Mouse (Mus musculus) hindbrain, embryonic 16.5 days (tissue): ENCODE measurements around the gene Rgcc. TPM values are rescaled to one million over a fixed set of nuclear protein-coding genes. Genes with fewer than 3 reads are reported as not detected.

Experiments
- ATAC-seq: fragments of 200-750 bp; cut with Nextera tagmentation; 2 replicates; pipeline ENCODE4 v1.8.0; 2017; ENCODE audit warnings: moderate TSS enrichment, moderate library complexity
- H3K27ac ChIP-seq: fragments of 300-500 bp; sonication (generic); 2 replicates; pipeline ENCODE4 v1.5.1; 2014; ENCODE audit warnings: low read depth, mild to moderate bottlenecking, control low read depth, low read length, moderate library complexity
- H3K27me3 ChIP-seq: fragments of 300-500 bp; sonication (generic); replicated peaks from 2 replicates; pipeline ENCODE4 v1.6.1; 2014; ENCODE audit warnings: low read length; ENCODE audit not compliant: control insufficient read depth, insufficient read depth
- H3K36me3 ChIP-seq: fragments of 300-500 bp; sonication (generic); 2 replicates; pipeline ENCODE4 v1.6.1; 2014; ENCODE audit warnings: mild to moderate bottlenecking, low read length, moderate library complexity, mixed read lengths; ENCODE audit not compliant: control insufficient read depth, insufficient read depth
- H3K4me1 ChIP-seq: fragments of 300-500 bp; sonication (generic); 2 replicates; pipeline ENCODE4 v1.6.1; 2014; ENCODE audit warnings: low read depth, low read length; ENCODE audit not compliant: control insufficient read depth, insufficient read depth
- H3K4me2 ChIP-seq: fragments of 300-500 bp; sonication (generic); 2 replicates; pipeline ENCODE4 v1.6.1; 2014; ENCODE audit warnings: mild to moderate bottlenecking, low read length, control low read depth, moderate library complexity
- H3K4me3 ChIP-seq: fragments of 300-500 bp; sonication (generic); 2 replicates; pipeline ENCODE4 v1.5.1; 2014; ENCODE audit warnings: mild to moderate bottlenecking, low read length, control low read depth, moderate library complexity
- H3K9ac ChIP-seq: fragments of 300-500 bp; sonication (generic); 2 replicates; pipeline ENCODE4 v1.6.1; 2014; ENCODE audit warnings: low read depth, mild to moderate bottlenecking, control low read depth, low read length, moderate library complexity
- H3K9me3 ChIP-seq: fragments of 300-500 bp; sonication (generic); 2 replicates; pipeline ENCODE4 v1.6.1; 2014; ENCODE audit warnings: mild to moderate bottlenecking, low read length, moderate library complexity; ENCODE audit not compliant: control insufficient read depth
- WGBS: fragments of 180-500 bp; shearing (Covaris S2); extraction: QIAGEN DNeasy Blood & Tissue Kit; methylation state at CpG from one replicate; pipeline ENCODE4 v1.1.7; 2014; 5-methylcytosine and 5-hydroxymethylcytosine counted together
- polyA plus RNA-seq: library from polyadenylated mRNA; unstranded; fragments of >200 nt; fragmentation: Nextera tagmentation; extraction: Ambion mirVana; gene quantifications from 2 replicates; pipeline ENCODE4 v1.2.1, GENCODE M21; 2015

Gene Rgcc
- polyA plus RNA-seq, 1 experiment from 2014 or later: 59.3 TPM

DNA sequence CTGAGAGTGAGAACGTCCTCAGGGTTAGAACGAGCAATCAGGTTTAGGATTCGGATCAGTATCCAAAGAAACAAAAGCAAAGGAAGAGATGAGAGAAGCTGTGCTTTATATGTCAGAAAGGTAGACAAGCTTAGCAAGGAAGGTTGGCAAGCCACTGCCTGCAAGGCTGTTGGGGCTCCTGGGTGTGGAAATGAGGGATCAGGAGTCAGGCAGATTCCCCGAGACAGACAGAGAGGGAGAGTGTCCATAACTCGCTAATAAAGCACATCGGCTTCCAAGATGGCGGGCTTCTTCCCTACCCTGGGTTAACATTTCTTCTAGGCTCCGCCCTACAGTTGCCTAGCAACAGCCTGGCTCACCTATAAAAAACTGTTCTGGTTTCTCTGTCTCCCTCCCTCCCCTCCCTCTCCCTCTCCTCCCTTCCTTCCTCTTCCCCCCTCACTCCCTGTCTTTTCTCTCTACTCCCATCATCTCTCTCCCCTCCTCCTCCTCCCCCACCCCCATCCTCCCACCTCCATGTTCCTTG lies 25.5 kb downstream of the Rgcc start:
- WGBS: 79% methylated on average over 8 of the region's 8 CpGs
- H3K9ac ChIP-seq: no peak overlapping the region
- no peaks in the 10 kb centered on the region for H3K36me3 ChIP-seq
- H3K4me3 ChIP-seq: no peak overlapping the region
- H3K27me3 ChIP-seq: no peaks in the 10 kb centered on the region
- ATAC-seq: no peak
- no peak overlapping the region for H3K4me2 ChIP-seq
- H3K4me1 ChIP-seq: peaks cover 13% of the 10 kb centered on the region
- H3K9me3 ChIP-seq: no peaks in the 10 kb centered on the region
- no peak overlapping the region for H3K27ac ChIP-seq

GRCm38 (mm10) chr14:79275441-79275840 lies 26.0 kb downstream of the Rgcc start:
- no peaks in the 10 kb centered on the region for H3K36me3 ChIP-seq
- no peak for ATAC-seq
- H3K27ac ChIP-seq: no peak overlapping the region
- H3K9me3 ChIP-seq: no peaks in the 10 kb centered on the region
- 53% methylated on average over 3 of the region's 3 CpGs for WGBS
- H3K9ac ChIP-seq: no peak overlapping the region
- peaks cover 13% of the 10 kb centered on the region for H3K4me1 ChIP-seq
- H3K4me2 ChIP-seq: no peak overlapping the region
- no peaks in the 10 kb centered on the region for H3K27me3 ChIP-seq
- no peak overlapping the region for H3K4me3 ChIP-seq

DNA sequence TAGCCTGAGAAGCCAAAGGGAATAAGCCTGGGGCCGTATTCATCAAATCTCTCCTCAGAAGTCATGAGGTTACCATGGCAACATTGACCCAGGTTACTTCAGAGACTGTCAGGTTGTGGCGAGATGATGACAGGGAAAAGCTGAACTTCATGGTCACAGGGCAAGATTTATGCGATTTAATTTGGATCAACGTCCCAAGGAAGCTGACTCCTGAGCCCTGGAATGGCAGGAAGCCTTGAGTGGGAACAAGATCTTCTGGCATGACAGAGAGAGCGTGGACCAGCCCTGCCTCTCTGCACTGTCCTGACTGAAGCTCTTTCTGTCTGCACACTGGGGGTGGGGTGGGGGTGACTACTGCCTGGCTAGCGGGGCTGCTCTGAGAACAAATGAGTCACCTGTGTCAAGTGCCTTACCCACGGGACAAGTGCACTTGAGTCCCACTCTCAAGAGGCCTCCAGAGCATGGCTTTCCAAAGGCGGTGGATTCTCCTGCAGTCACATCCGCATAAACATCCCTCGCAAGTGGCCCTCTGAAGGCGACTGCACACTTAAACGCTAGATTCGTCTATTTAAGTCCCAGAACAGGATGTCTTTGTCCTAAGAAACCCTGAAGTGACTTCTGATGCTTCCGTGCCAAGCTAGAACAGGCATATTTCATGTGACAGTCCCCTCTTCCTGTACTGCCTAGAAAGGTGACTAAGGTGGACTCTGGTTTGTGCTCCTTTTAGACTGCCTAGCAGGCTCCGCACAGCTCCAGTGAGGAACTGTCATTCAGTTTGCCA lies 27.6 kb downstream of the Rgcc start:
- peak; percentile 62 for ATAC-seq
- no peak overlapping the region for H3K27ac ChIP-seq
- no peaks in the 10 kb centered on the region for H3K36me3 ChIP-seq
- no peak overlapping the region for H3K4me2 ChIP-seq
- no peak overlapping the region for H3K4me3 ChIP-seq
- H3K27me3 ChIP-seq: no peaks in the 10 kb centered on the region
- no peaks in the 10 kb centered on the region for H3K9me3 ChIP-seq
- H3K4me1 ChIP-seq: peaks cover 13% of the 10 kb centered on the region
- WGBS: 55% methylated on average over 15 of the region's 15 CpGs
- no peak overlapping the region for H3K9ac ChIP-seq

DNA sequence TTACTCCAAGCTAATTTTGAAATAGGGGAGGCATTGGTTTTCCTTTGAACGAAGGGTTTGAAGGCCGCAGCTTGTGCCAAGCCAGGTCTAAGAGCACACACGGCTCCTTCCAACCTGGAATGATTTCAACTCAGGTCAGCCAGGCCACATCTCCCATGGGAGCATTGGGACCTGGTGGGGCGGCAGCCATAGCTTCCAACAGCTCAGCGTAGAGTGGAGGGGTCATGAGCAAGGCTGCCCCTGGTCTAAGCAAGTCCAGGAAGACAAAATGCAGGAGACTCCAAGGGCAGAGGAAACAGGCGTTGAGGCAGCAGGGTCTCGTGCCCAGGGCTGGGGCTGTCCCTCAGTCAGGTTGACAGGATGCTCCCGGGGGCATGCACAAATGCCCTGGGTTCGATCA lies 28.5 kb downstream of the Rgcc start:
- WGBS: 84% methylated on average over 9 of the region's 9 CpGs
- H3K27me3 ChIP-seq: no peaks in the 10 kb centered on the region
- H3K4me1 ChIP-seq: peaks cover 13% of the 10 kb centered on the region
- no peak for ATAC-seq
- H3K27ac ChIP-seq: no peak overlapping the region
- H3K4me3 ChIP-seq: no peak overlapping the region
- no peaks in the 10 kb centered on the region for H3K36me3 ChIP-seq
- H3K4me2 ChIP-seq: no peak overlapping the region
- H3K9ac ChIP-seq: no peak overlapping the region
- no peaks in the 10 kb centered on the region for H3K9me3 ChIP-seq

DNA sequence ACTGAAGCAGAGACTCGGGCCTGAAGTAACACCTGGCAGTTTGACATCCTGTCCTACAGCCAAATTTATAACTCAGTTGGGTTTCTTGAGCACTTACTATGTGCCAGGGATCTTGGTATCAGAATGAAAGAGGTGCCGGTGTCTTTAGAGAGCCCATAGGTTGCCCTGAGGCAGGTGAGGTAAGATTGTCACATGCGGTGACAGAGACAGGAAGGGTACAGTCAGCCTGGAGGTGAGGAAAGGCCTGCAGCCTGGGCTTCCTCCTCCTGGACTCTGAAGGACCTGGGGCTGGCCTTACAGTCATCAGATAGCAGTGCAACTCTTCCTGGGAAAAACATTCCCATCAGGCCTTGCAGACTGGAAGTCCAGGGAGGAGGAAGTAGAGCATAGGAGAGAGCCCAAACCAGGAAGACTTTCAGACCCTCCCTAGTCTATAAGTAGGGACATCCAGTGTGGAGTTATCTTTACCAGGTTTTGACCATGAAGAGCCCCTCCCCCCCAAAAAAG lies 29.2 kb downstream of the Rgcc start:
- ATAC-seq: no peak
- H3K4me3 ChIP-seq: no peak overlapping the region
- H3K4me2 ChIP-seq: no peak overlapping the region
- 92% methylated on average over 3 of the region's 3 CpGs for WGBS
- no peak overlapping the region for H3K27ac ChIP-seq
- peaks cover 13% of the 10 kb centered on the region for H3K4me1 ChIP-seq
- H3K27me3 ChIP-seq: no peaks in the 10 kb centered on the region
- no peak overlapping the region for H3K9ac ChIP-seq
- H3K9me3 ChIP-seq: no peaks in the 10 kb centered on the region
- no peaks in the 10 kb centered on the region for H3K36me3 ChIP-seq

DNA sequence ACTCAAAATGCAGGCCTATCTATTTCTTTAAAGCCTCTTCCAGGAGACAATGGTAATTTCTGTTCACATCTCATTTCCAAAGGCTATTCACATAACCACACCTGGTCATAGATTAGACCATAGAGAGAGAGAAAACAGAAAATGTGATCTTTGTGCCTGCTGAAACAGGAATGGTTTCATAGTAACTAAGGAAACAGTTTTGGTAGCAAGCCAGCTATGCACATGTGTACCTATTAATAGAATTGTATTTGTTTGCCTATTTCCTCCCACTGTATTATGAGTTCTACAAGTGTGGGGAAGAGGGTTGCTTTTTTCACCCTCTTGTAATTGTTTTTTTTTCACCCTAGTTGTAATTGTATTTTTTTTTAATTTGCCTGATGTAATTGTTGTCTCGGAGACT lies 31.9 kb downstream of the Rgcc start:
- Histone ChIP-seq H3K27ac (no peak overlapping the region), H3K9ac (no peak overlapping the region), H3K4me3 (no peak overlapping the region), H3K9me3 (no peaks in the 10 kb centered on the region), H3K36me3 (no peaks in the 10 kb centered on the region), H3K4me1 (peaks cover 8% of the 10 kb centered on the region; the same call in 1 of the 2 replicates), H3K4me2 (no peak overlapping the region), H3K27me3 (no peaks in the 10 kb centered on the region)
- WGBS: 86% methylated on average over 1 of the region's 1 CpGs
- no peak for ATAC-seq

DNA sequence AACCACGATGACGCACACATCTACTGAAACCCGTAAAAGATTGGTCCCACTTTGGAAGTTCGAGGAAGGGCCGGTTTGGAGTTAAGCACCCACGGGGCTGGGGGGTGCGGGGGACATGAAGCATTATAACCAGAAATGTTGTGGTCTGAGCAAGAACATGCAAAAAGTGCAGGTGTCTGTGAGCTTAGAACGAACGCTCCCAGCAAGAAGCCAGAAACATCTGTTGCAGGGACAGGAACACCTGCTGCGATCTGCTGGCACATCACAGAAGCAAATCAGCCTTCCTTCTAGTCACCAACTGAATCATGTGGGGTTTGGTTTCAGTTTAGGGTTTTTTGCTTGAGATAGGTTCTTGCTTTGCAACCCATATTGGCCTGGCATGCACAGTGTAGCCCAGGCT lies 33.6 kb downstream of the Rgcc start:
- H3K27ac ChIP-seq: no peak overlapping the region
- H3K9me3 ChIP-seq: no peaks in the 10 kb centered on the region
- no peaks in the 10 kb centered on the region for H3K36me3 ChIP-seq
- WGBS: 86% methylated on average over 10 of the region's 10 CpGs
- H3K4me1 ChIP-seq: no peaks in the 10 kb centered on the region
- no peaks in the 10 kb centered on the region for H3K27me3 ChIP-seq
- H3K4me3 ChIP-seq: no peak overlapping the region
- no peak overlapping the region for H3K4me2 ChIP-seq
- no peak overlapping the region for H3K9ac ChIP-seq
- ATAC-seq: no peak

DNA sequence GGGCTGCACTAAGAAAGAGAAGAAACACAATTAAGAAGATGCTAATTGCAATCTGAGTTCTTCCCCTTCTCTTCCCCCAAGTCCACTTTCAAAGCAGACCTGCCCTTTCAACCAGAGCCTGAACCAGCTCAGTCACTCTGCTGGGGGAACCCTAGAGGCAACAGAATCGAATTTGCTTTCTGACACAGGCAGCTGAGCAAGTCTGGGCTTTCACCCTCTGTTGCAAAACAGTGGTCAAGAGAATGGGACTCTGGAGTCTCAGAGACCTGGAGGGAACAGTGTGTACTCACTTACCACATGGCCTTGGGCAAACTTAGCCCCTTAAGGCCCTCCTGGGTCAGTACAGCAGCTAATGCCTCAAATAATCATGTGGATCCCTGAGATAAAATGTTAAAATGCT lies 34.1 kb downstream of the Rgcc start:
- H3K36me3 ChIP-seq: no peaks in the 10 kb centered on the region
- ATAC-seq: no peak
- H3K9me3 ChIP-seq: no peaks in the 10 kb centered on the region
- H3K4me3 ChIP-seq: no peak overlapping the region
- no peak overlapping the region for H3K9ac ChIP-seq
- WGBS: 58% methylated on average over 1 of the region's 1 CpGs
- H3K27me3 ChIP-seq: no peaks in the 10 kb centered on the region
- no peak overlapping the region for H3K27ac ChIP-seq
- H3K4me2 ChIP-seq: no peak overlapping the region
- H3K4me1 ChIP-seq: no peaks in the 10 kb centered on the region

DNA sequence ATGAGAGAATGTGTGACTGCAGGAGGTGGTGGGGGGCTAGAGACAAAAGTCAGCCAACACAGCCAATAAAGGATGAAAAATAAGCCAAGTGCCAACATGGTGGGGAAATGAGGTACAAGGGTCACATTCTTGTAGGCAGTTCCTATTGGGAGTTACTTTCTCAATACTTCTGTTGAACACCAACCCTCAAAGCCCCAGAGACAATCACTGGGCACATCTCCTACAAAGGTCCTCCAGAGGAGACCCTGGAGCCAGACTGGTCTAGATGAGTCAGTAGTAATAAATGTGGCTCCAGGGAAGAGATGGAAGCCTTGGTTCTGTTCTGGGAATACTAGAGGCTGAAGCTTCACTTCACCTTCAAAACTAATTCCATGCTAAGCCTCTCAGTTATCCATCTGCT lies 35.0 kb downstream of the Rgcc start:
- no peaks in the 10 kb centered on the region for H3K9me3 ChIP-seq
- no peak overlapping the region for H3K4me3 ChIP-seq
- H3K27me3 ChIP-seq: no peaks in the 10 kb centered on the region
- H3K4me2 ChIP-seq: no peak overlapping the region
- no peak overlapping the region for H3K9ac ChIP-seq
- H3K36me3 ChIP-seq: no peaks in the 10 kb centered on the region
- ATAC-seq: no peak
- no peak overlapping the region for H3K27ac ChIP-seq
- no peaks in the 10 kb centered on the region for H3K4me1 ChIP-seq
